Mouse (Mus musculus): ENCODE results near the gene Spata32. TPM values are rescaled to one million over a fixed set of nuclear protein-coding genes. Genes with fewer than 3 reads are reported as not detected.

Spata32 gene
- 1 to 10 TPM; 1.4 to 2.0 TPM for total RNA-seq (2021)

DNA sequence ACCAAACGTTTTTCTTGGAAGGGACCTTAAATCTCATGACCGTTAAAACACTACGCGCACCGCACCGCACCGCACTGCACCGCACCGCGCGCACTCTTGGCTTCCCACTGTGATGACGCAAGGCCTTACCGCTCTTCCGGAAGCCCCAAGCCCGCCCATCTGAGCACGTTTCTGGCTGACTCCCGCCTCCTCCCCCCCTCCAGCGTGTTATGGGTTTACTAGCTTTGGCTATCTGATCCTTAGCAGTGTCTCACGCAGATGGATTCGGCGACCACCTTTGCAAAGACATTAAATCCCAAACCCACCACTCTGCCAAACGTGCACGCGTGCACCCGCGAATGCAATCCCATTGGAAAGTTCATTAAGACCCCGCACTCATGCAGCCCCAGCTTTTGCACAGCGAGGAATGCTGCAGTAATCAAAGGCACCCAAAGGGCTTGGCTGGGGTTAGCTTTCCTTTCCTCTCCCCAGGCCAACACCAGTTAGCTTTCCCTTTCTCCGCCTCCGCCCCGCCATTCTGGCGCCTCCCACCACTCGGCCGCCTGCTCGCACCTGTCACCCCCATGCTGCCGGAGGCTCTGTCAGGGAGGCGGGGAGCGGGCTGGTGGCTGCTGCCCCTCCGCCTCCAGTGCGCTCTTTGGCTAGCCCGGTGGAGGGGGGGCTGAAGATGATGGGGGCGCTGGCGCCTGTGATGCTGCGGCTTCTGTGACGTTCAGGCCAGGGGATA, at the start of gene Spata32:
Gene Spata32 (minus strand): TSS at position 643 of the 727 bp plus-strand sequence.
- intact Hi-C loops (cut with DNase I): no loop called here
- DNase-seq: peak; percentile 77

DNA sequence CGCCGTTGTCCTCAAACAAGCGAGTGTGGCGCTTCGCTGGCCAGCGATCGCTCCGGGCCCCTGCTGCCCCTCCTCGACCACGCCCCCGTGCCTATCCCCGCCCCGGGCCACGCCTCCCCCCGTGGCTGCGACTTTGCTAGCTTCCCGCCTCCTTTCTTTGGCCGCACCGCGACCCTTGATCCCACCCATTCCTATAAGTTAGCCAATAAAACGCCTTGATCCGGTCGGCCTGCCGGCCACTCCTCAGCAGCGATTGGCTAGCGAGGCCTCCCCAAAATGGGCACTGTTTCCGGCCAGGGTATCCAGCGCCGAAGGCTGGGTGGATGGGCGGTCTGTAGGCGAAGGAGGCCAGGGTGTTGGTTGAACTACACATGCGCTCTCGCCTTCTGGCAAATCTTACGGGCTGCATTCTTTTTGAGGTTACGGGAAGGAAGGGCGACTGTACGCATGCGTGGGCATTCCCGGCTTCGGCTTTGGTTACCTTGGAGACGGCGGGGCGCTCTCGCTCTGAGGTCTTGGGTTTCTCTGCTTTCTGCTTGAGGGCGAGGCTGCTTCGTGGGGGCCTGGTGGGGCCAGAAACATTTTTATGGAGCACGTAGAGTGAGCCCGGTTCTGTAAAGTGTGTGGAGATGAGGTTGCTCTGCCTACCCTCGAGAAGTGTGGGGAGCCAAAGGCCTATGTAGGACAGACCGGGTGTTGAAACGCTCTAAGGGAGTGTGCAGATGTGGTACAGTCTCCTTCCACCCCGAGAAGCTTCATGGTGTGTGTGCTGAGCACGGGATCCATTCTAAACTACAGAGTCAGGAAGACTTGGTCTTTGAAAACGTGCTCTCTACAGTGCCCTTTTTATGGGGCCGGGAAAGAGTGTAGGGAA, 49.4 kb upstream of the Spata32 start, which contains the start of gene Map3k14:
Gene Map3k14 (minus strand): TSS at position 127 of the 874 bp plus-strand sequence.
- DNase-seq: peak; percentile 100
- intact Hi-C loops (cut with DNase I): loop anchor here (10.0 kb wide), 1 partner anchor 57 kb away; no protein-coding TSS in a partner anchor

DNA sequence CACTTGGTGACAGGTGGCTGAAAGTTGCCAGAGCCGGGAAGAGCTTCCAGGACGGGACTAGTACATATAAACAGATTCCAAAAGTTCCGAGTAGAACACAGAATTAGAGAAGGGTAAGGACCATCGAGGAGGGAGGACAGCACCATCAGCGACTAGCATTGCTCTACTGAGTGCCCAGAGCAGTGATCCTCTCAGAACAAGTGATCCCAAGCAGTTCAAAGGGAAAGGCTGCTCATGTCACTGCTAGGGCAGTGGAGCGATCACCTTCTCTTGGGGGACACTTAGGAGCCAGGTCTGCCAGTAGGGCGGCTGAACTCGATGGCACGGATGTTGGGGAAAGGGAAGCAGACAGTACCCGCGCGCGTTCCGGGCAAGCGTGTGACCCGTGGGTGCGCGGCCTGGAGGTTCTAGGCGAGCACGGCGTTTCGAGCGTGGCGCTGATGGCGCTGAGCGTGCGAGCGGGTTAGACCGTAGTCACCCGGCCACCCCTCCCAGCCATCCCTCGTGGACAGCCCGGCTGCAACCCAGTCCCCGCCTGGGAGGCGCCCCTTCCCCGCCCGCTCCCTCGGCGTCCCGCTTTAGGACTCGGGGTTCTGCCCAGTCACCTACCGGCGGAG, 48.6 kb upstream of the Spata32 start:
- intact Hi-C loops (cut with DNase I): loop anchor here (10.0 kb wide), 1 partner anchor 58 kb away; no protein-coding TSS in a partner anchor
- no peak for DNase-seq

DNA sequence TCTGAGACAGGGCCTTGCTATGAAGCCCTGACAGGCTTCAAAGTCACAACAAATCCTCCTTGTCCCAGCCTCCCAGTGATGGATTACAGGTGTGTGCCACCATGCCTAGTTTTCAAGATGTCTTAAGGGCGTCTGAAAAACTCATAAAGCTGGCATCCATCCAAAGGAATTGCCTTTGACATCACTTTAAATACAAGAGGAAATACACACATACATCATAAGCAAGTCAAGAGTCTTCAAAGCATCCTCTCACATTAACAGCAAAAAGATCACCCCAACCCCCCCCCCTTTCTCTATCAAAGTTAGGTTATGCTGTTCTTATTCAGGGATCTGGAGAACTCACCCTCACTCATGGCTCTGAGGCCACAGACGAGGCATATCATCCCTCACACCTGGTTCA, 47.6 kb upstream of the Spata32 start:
- DNase-seq: no peak
- intact Hi-C loops (cut with DNase I): loop anchor here (10.0 kb wide), 1 partner anchor 59 kb away; no protein-coding TSS in a partner anchor

DNA sequence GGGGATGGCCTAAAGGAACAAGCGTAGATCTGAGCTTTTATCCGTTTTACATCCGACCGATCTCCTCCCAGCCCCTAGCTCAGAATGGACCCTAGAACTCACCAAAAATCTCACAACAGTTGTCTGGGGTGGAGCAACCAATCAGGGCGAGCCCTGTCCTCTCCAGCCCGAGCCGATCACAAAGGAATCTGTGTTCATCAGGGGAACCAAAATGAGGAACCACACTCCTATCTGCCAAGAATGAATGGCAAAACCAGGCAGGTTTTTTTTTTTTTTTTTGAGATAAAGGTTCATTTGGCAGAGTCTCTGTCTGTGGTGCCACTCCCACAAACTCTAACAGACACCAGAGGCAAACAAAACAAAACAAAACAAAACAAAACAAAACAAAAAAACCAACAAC, 47.0 kb upstream of the Spata32 start:
- intact Hi-C loops (cut with DNase I): loop anchor here (10.0 kb wide), 1 partner anchor 60 kb away; no protein-coding TSS in a partner anchor
- no peak for DNase-seq

DNA sequence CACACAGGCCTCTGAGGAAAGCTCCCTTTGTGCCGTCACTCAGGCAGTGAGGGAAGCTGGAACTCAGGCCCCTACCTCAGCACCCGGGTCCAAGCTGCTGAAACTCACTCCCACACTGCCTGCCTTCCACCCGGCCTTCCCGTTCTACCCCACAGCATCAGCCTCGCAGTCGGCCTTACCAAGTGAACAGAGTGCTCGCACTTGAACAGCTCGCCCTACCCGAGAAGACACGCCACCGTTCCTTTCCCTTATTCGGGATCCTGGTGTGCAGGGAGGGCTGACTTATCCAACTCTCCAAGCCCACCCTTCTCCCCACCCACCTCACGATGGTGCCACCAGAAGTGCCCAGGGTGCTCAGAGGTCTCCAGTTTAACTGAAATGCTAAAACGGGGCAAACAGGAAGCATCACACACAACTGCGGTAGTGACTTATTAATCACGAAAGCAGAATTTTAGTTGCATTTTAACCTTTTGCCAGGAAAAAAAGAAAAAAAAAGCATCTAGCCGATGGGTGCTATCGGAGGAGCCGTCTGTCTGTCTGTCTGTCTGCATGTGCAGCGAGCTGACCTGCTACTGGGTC, 46.3 kb upstream of the Spata32 start:
- DNase-seq: no peak
- intact Hi-C loops (cut with DNase I): loop anchor here (10.0 kb wide), 1 partner anchor 60 kb away; no protein-coding TSS in a partner anchor

DNA sequence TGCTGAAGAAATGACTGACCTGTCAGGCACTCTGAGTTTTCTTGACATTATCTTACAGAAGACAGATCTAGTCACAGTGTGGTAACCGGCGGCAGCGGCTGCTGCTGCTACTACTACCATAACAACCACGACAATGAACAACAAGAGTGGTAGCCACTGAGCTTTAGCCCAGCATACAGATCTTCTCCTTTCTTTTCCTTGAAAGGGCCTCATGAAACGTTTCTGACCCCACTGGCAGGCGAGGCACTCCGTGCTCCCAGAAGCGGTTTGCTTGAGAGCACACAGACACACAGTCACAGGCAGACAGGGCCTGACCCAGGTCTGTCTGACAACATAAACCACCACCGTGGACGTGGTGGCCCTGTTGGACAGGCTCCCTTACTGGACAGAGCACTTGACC, 45.3 kb upstream of the Spata32 start:
- intact Hi-C loops (cut with DNase I): loop anchor here (10.0 kb wide), 1 partner anchor 61 kb away; no protein-coding TSS in a partner anchor
- DNase-seq: no peak

DNA sequence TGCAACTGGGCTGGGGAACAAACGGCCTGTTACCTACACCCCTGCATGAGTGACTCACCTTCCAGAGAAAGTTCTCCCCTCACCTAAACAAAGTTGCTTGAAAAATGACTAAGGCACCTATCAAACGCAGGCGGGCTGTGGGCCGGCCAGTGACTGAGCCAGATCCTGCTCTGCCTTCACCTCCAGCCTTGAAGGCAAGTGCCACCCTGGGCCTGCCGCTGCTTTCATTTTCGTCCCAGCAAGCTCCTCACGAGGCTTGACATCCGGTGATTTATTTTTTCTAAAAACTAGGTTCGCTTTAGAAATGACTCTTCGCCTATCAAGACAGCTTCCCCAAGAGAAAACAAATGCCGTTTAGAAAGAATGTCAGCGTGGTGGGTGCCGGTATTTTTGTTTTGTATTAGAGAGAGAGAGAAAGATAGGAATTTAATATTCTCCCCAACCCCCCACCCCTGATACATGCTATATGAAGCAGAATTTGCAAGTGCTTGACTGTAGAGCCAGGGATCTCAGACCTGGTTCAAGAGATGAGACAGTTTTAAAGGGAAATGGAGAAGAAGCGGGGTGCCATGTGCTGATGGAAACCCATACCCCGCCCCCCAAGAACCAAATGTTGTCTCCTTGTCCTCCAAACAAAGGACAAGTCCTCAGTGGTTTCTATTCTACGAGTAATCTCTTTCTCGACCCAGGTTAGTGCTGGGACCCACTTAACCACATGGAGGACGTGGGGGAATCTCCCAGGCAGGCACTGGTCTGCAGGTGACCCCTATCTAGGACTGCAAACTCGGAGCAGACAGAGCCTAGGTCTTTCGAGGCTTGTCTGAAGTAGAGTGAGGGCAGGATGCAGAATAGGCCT, 44.4 kb upstream of the Spata32 start:
- DNase-seq: no peak
- intact Hi-C loops (cut with DNase I): loop anchor here (10.0 kb wide), 1 partner anchor 62 kb away; no protein-coding TSS in a partner anchor

DNA sequence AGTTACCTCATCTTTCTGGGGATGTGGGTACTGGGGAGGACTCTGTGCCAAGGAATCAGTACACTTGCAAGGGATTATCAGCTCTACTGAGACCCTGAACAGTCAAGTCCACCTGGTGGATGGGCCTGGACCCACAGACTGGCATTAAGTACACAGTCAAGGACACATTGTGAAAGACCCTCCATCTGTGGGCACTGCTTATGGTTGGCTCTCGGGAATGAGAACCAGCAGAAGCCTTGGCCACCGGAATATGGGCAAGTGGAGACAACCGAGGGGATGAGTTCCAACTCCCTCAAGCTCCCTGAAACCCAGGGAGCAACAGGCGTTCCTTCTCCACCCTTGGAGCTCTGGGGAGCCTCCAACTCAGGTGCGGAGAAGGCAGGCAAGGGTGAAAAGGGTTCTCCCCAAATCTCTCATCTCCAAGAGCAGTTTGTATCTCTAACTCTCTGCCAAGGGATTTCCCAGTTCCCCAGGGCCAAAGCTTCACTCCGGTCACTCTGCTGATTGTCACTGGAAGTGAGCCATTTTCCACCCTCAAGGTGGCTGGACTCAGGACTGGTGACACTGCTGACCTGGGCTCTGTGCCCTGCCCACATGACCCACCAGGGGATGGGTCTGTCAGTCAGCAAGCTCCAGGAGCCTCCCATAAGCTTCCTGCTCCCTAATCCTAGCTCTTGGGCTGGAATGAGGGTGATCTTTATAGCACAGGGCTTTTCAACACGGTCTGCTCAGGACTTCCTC, 43.6 kb upstream of the Spata32 start:
- intact Hi-C loops (cut with DNase I): loop anchor here (10.0 kb wide), 1 partner anchor 63 kb away; no protein-coding TSS in a partner anchor
- DNase-seq: no peak

DNA sequence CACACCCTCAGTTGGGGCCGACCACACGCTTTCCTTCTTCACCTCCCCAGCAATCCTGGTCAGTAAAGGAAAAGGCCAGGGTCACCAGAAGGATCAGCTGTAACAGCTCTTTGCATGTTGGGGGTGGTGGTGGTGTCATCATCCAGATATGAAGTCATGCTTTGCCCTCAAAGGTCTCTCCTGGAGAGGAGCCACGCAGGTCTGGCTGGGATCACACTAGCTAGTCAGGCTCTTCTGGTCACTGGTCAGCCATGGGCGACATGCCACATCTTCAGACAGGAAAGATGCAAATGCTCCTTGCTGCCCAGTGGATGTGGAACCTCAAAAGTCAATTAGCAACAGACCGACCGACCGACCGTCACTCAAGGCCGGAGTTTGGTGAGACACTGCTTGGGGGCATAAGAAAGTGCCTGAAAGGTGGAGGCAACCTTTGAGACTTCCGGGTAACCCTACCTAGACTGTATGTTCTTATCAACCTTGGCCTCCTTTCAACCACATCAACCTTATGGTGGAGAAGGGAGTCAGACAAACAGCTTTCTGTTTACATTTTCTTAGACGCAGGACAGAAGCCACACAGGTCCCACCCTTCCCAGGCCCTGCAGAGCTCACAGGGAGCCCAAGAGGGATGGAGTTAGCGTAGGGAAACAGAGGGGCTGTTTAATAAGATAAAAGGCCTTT, 42.4 kb upstream of the Spata32 start:
- no peak for DNase-seq
- intact Hi-C loops (cut with DNase I): loop anchor here (10.0 kb wide), 1 partner anchor 64 kb away; no protein-coding TSS in a partner anchor

- intact Hi-C loops (cut with DNase I): loop anchor here (10.0 kb wide), 1 partner anchor 65 kb away; no protein-coding TSS in a partner anchor
- DNase-seq: no peak
These were observed 41.8 kb upstream of the Spata32 start for GRCm38 (mm10) chr11:103260034-103260433.

DNA sequence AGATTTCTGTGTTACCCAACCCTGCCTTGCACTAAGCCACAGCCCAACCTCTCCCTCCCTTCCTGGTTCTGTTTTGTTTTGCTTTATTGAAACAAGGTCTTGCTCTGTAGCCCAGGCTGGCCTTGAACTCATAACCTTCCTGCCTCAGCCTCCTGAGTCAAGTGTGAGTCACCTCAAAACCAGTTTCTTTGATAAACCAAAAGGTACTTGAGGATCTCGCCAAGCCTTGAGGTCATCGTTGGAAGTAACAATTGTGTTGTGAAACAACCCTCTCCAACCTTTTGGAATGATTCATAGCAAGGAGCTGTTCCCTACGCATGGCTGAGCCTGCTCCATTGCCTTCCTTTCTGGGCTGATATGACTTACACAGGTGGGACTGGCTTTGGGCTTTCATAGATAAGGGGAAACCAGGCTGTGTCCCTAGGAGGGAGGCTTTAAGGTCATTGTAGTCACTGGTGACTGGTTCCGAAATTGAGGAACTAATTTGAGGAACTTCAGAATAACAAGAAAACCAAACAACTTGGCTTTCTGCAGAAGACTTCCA, 39.8 kb upstream of the Spata32 start:
- intact Hi-C loops (cut with DNase I): no loop called here
- DNase-seq: no peak

- no peak for DNase-seq
- intact Hi-C loops (cut with DNase I): no loop called here
These were observed 35.4 kb upstream of the Spata32 start for GRCm38 (mm10) chr11:103253605-103254004.

- intact Hi-C loops (cut with DNase I): no loop called here
- DNase-seq: no peak
These were observed 34.1 kb upstream of the Spata32 start for GRCm38 (mm10) chr11:103252380-103252779.

GRCm38 (mm10) chr11:103250324-103250723, 32.1 kb upstream of the Spata32 start:
- no peak for DNase-seq
- intact Hi-C loops (cut with DNase I): no loop called here

GRCm38 (mm10) chr11:103249509-103249908, 31.3 kb upstream of the Spata32 start:
- intact Hi-C loops (cut with DNase I): no loop called here

DNA sequence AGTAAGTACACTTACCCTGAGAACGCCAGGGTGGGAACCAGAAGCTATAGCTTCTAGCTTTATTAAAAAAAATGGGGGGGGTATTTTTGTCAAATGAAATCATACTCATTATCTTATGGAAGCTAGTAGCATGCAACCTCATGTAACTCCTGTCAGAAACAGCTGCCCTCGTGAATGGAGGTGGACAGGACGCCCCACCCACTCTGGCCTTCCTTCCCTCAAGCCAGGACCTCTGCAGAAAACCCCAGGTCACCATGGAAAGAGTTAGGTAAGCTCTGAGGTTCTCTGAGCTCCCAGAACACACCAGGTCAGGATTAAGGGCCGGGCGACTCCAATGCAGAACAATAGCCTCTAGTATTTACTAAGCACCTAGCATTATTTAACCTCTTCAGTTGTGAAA, 30.6 kb upstream of the Spata32 start:
- no peak for DNase-seq
- intact Hi-C loops (cut with DNase I): no loop called here

More at GRCm38 (mm10) chr11:103249509-103249908, 31.3 kb upstream of the Spata32 start:
- no peak for DNase-seq

Measured in left cerebral cortex, postnatal 4 days (tissue).